Mouse (Mus musculus): Measurements from ENCODE around the gene Mst1r. TPM values are rescaled to one million over a fixed set of nuclear protein-coding genes. Genes with fewer than 3 reads are reported as not detected.

The Mst1r gene
- polyA plus RNA-seq, 2 experiments: 0.37 to 1.2 TPM

DNA sequence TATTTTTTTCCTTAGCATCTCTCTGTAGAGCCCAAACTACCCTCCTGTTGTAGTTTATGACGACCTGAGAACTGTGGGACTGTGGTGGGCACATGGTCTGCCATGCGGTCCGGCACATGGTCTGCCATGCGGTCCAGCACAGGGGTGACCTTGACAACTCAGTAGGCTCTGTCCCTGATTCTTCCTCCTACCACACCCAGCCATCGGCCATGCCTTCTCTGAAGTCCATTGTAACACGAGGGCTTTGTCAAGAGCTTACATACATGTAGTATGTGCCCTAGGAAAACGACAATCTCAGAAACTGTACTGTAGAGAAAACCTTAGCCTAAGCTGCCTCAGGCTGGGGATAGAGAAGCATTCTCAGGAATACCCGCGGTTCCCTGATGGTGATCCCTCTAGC, 58.0 kb downstream of the Mst1r start:
- Histone ChIP-seq H3K27ac (no peak overlapping the region), H3K9me3 (ENCODE audit: control insufficient read depth, low read length) (no peaks in the 10 kb centered on the region), H3K36me3 (replicated peaks; ENCODE audit: control insufficient read depth, insufficient read depth, low read depth) (peaks cover 27% of the 10 kb centered on the region), H3K4me3 (ENCODE audit: insufficient read depth in 1 of 2, low read depth in 2 of 2, low read length in 2 of 2) (no peak overlapping the region), H3K9ac (replicated peaks) (no peak overlapping the region), H3K4me2 (ENCODE audit: low read depth) (no peak overlapping the region), H3K27me3 (ENCODE audit: control insufficient read depth, insufficient read depth, low read length) (no peaks in the 10 kb centered on the region), H3K4me1 (replicated peaks; ENCODE audit: control insufficient read depth in 2 of 2, insufficient read depth in 2 of 2, low read length in 1 of 2) (peaks cover 0 to 4% of the 10 kb centered on the region in 2 experiments; a peak in 2 of 4 replicates)
- TF ChIP-seq CTCF (IDR thresholded peaks at IDR 0.05; ENCODE audit: low read depth) (no peak), EP300 (IDR thresholded peaks at IDR 0.05; ENCODE audit: low read depth) (no peak)
- no peak for DNase-seq (ENCODE audit: low read depth in 3 of 3, low spot score in 3 of 3)
- ATAC-seq (ENCODE audit: insufficient read depth): no peak
- WGBS (ENCODE audit: insufficient replicate concordance): 84% methylated on average over 9 of the region's 9 CpGs

DNA sequence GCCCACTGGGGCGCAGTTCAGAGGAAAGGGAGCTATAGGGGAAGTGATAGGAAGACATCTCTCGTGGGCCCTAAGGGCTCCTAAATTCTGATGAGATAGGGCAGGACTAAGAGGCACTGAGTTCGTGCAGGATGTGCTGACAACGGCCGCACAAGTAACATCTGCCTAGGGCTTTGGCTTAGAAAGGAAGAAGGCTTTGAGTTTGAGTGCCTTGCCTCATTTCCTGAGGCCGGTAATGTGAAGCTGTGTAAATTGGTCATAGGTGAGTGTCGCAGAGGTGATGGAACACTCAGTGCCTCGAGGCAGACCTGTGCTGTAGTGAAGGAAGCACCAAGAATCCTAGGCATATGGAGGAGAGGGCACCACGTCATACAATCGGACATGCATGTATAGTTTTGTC, 60.0 kb downstream of the Mst1r start:
- H3K27me3 ChIP-seq (ENCODE audit: control insufficient read depth, insufficient read depth, low read length): no peaks in the 10 kb centered on the region
- no peak overlapping the region for H3K4me2 ChIP-seq (ENCODE audit: low read depth)
- ATAC-seq (ENCODE audit: insufficient read depth) (no peak), DNase-seq (ENCODE audit: low read depth in 3 of 3, low spot score in 3 of 3) (no peak)
- peaks cover 22% of the 10 kb centered on the region for H3K36me3 ChIP-seq (replicated peaks; ENCODE audit: control insufficient read depth, insufficient read depth, low read depth)
- WGBS (ENCODE audit: insufficient replicate concordance): 56% methylated on average over 10 of the region's 10 CpGs
- TF ChIP-seq EP300 (IDR thresholded peaks at IDR 0.05; ENCODE audit: low read depth) (no peak), CTCF (IDR thresholded peaks at IDR 0.05; ENCODE audit: low read depth) (no peak)
- H3K9me3 ChIP-seq (ENCODE audit: control insufficient read depth, low read length): no peaks in the 10 kb centered on the region
- H3K4me3 ChIP-seq (ENCODE audit: insufficient read depth in 1 of 2, low read depth in 2 of 2, low read length in 2 of 2): no peak overlapping the region
- H3K4me1 ChIP-seq (replicated peaks; ENCODE audit: control insufficient read depth in 2 of 2, insufficient read depth in 2 of 2, low read length in 1 of 2): peaks cover 13 to 19% of the 10 kb centered on the region in 2 experiments
- no peak overlapping the region for H3K27ac ChIP-seq
- H3K9ac ChIP-seq (replicated peaks): no peak overlapping the region

DNA sequence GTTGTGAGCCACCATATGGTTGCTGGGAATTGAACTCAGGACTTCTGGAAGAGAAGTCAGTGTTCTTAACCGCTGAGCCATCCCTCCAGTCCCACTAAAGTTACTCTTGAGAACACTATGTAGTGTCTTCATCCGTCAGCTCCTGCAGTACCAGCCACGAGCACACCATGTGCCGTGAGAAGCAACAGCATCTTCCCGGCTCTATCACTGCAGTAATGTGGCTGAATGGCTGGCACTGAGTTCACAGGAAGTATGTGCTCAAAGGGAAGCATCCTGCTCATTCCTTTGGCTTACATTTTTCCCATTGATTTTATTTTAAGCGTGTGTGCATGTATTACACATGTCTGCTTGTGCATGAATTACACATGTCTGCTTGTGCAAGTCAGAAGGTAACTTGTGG, 60.8 kb downstream of the Mst1r start:
- TF ChIP-seq CTCF (IDR thresholded peaks at IDR 0.05; ENCODE audit: low read depth) (no peak), EP300 (IDR thresholded peaks at IDR 0.05; ENCODE audit: low read depth) (no peak)
- Histone ChIP-seq H3K27ac (no peak overlapping the region), H3K9ac (replicated peaks) (no peak overlapping the region), H3K4me2 (ENCODE audit: low read depth) (no peak overlapping the region), H3K36me3 (replicated peaks; ENCODE audit: control insufficient read depth, insufficient read depth, low read depth) (peaks cover 14% of the 10 kb centered on the region), H3K27me3 (ENCODE audit: control insufficient read depth, insufficient read depth, low read length) (no peaks in the 10 kb centered on the region), H3K4me1 (replicated peaks; ENCODE audit: control insufficient read depth in 2 of 2, insufficient read depth in 2 of 2, low read length in 1 of 2) (peaks cover 21 to 27% of the 10 kb centered on the region in 2 experiments), H3K4me3 (ENCODE audit: insufficient read depth in 1 of 2, low read depth in 2 of 2, low read length in 2 of 2) (no peak overlapping the region), H3K9me3 (ENCODE audit: control insufficient read depth, low read length) (no peaks in the 10 kb centered on the region)
- ATAC-seq (ENCODE audit: insufficient read depth) (no peak), DNase-seq (ENCODE audit: low read depth in 3 of 3, low spot score in 3 of 3) (no peak)
- WGBS (ENCODE audit: insufficient replicate concordance): 81% methylated on average over 6 of the region's 6 CpGs

DNA sequence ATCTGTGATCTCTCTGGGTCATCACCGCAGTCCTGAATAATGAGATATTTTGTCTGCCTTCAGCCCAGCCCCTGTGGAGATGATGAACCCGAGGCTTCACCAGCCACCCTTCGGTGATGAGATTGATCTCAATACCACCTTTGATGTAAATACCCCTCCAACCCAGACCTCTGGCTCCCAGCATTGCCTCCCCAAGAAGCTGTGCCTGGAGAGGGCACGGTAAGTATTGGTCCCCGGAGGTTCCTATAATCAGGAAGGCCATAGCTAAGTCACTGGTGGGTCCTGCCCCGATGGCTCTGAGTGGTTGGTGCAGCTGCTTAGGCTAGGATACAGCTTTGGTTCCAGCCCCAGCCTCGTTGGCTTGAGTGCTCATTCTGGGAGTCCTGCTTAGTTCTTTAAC, 61.9 kb downstream of the Mst1r start:
- DNase-seq (ENCODE audit: low read depth in 3 of 3, low spot score in 3 of 3): no peak
- H3K9ac ChIP-seq (replicated peaks): no peak overlapping the region
- no peak for TF ChIP-seq CTCF (IDR thresholded peaks at IDR 0.05; ENCODE audit: low read depth)
- no peak for TF ChIP-seq EP300 (IDR thresholded peaks at IDR 0.05; ENCODE audit: low read depth)
- no peak for ATAC-seq (ENCODE audit: insufficient read depth)
- H3K4me1 ChIP-seq (replicated peaks; ENCODE audit: control insufficient read depth in 2 of 2, insufficient read depth in 2 of 2, low read length in 1 of 2): peaks cover 31 to 38% of the 10 kb centered on the region in 2 experiments
- peaks cover 14% of the 10 kb centered on the region for H3K36me3 ChIP-seq (replicated peaks; ENCODE audit: control insufficient read depth, insufficient read depth, low read depth)
- no peak overlapping the region for H3K4me2 ChIP-seq (ENCODE audit: low read depth)
- 79% methylated on average over 7 of the region's 7 CpGs for WGBS (ENCODE audit: insufficient replicate concordance)
- no peaks in the 10 kb centered on the region for H3K27me3 ChIP-seq (ENCODE audit: control insufficient read depth, insufficient read depth, low read length)
- H3K4me3 ChIP-seq (ENCODE audit: insufficient read depth in 1 of 2, low read depth in 2 of 2, low read length in 2 of 2): no peak overlapping the region
- H3K9me3 ChIP-seq (ENCODE audit: control insufficient read depth, low read length): no peaks in the 10 kb centered on the region
- no peak overlapping the region for H3K27ac ChIP-seq

Other genes with a start within 250 kb of the Mst1r start
- gene Slc38a3, start 237.3 kb upstream of the Mst1r start, polyA plus RNA-seq (2012; rRNA removed): 23.5 and 25.0 TPM in 2 replicates
- gene Slc38a3, start 237.3 kb upstream of the Mst1r start, polyA plus RNA-seq (2014; fragmentation: Nextera tagmentation; extraction: Ambion mirVana): 15.7 and 19.7 TPM in 2 replicates
- gene Gnat1, start 227.2 kb upstream of the Mst1r start, polyA plus RNA-seq (2012; rRNA removed): not detected in 2 replicates
- gene Gnat1, start 227.2 kb upstream of the Mst1r start, polyA plus RNA-seq (2014; fragmentation: Nextera tagmentation; extraction: Ambion mirVana): 0.62 and 0.76 TPM in 2 replicates
- gene Sema3f, start 196.4 kb upstream of the Mst1r start, polyA plus RNA-seq (2012; rRNA removed): 3.1 and 3.5 TPM in 2 replicates
- gene Sema3f, start 196.4 kb upstream of the Mst1r start, polyA plus RNA-seq (2014; fragmentation: Nextera tagmentation; extraction: Ambion mirVana): 0.69 and 1.1 TPM in 2 replicates
- 23.7 and 35.2 TPM in 2 replicates for gene Rbm5, start 135.9 kb upstream of the Mst1r start, polyA plus RNA-seq (2012; rRNA removed)
- 40.8 and 45.1 TPM in 2 replicates for gene Rbm5, start 135.9 kb upstream of the Mst1r start, polyA plus RNA-seq (2014; fragmentation: Nextera tagmentation; extraction: Ambion mirVana)
- 14.2 and 18.9 TPM in 2 replicates for gene Rbm6, start 33.6 kb upstream of the Mst1r start, polyA plus RNA-seq (2012; rRNA removed)
- gene Rbm6, start 33.6 kb upstream of the Mst1r start, polyA plus RNA-seq (2014; fragmentation: Nextera tagmentation; extraction: Ambion mirVana): 19.4 and 20.9 TPM in 2 replicates
- 4.0 and 4.5 TPM in 2 replicates for gene Mon1a, start 18.7 kb upstream of the Mst1r start, polyA plus RNA-seq (2012; rRNA removed)
- gene Mon1a, start 18.7 kb upstream of the Mst1r start, polyA plus RNA-seq (2014; fragmentation: Nextera tagmentation; extraction: Ambion mirVana): 3.8 and 4.5 TPM in 2 replicates
- not detected in 2 replicates for gene Actl11, start 21.6 kb downstream of the Mst1r start, polyA plus RNA-seq (2012; rRNA removed)
- gene Actl11, start 21.6 kb downstream of the Mst1r start, polyA plus RNA-seq (2014; fragmentation: Nextera tagmentation; extraction: Ambion mirVana): not detected in 2 replicates
- gene Camkv, start 28.8 kb downstream of the Mst1r start, polyA plus RNA-seq (2012; rRNA removed): 0.10 and 0.18 TPM in 2 replicates
- gene Camkv, start 28.8 kb downstream of the Mst1r start, polyA plus RNA-seq (2014; fragmentation: Nextera tagmentation; extraction: Ambion mirVana): not detected in 2 replicates
- 5.3 and 7.4 TPM in 2 replicates for gene Traip, start 43.3 kb downstream of the Mst1r start, polyA plus RNA-seq (2012; rRNA removed)
- gene Traip, start 43.3 kb downstream of the Mst1r start, polyA plus RNA-seq (2014; fragmentation: Nextera tagmentation; extraction: Ambion mirVana): 13.3 and 18.1 TPM in 2 replicates
- 69.4 and 83.3 TPM in 2 replicates for gene Uba7, start 68.6 kb downstream of the Mst1r start, polyA plus RNA-seq (2012; rRNA removed)
- 49.1 and 54.2 TPM in 2 replicates for gene Uba7, start 68.6 kb downstream of the Mst1r start, polyA plus RNA-seq (2014; fragmentation: Nextera tagmentation; extraction: Ambion mirVana)
- gene Gm20661, start 76.2 kb downstream of the Mst1r start, polyA plus RNA-seq (2012; rRNA removed): 0.53 and 0.64 TPM in 2 replicates
- gene Gm20661, start 76.2 kb downstream of the Mst1r start, polyA plus RNA-seq (2014; fragmentation: Nextera tagmentation; extraction: Ambion mirVana): 0.06 and 0.34 TPM in 2 replicates
- 23.8 and 33.0 TPM in 2 replicates for gene Inka1, start 79.0 kb downstream of the Mst1r start, polyA plus RNA-seq (2012; rRNA removed)
- gene Inka1, start 79.0 kb downstream of the Mst1r start, polyA plus RNA-seq (2014; fragmentation: Nextera tagmentation; extraction: Ambion mirVana): 51.6 and 57.3 TPM in 2 replicates
- gene Cdhr4, start 85.6 kb downstream of the Mst1r start, polyA plus RNA-seq (2012; rRNA removed): 2.7 and 3.5 TPM in 2 replicates
- 0.38 and 1.1 TPM in 2 replicates for gene Cdhr4, start 85.6 kb downstream of the Mst1r start, polyA plus RNA-seq (2014; fragmentation: Nextera tagmentation; extraction: Ambion mirVana)
- gene Gm20662, start 89.5 kb downstream of the Mst1r start, polyA plus RNA-seq (2012; rRNA removed): 0.47 and 0.95 TPM in 2 replicates
- gene Gm20662, start 89.5 kb downstream of the Mst1r start, polyA plus RNA-seq (2014; fragmentation: Nextera tagmentation; extraction: Ambion mirVana): not detected in 2 replicates
- 24.9 and 30.9 TPM in 2 replicates for gene Ip6k1, start 95.6 kb downstream of the Mst1r start, polyA plus RNA-seq (2012; rRNA removed)
- 13.3 and 14.7 TPM in 2 replicates for gene Ip6k1, start 95.6 kb downstream of the Mst1r start, polyA plus RNA-seq (2014; fragmentation: Nextera tagmentation; extraction: Ambion mirVana)
- gene Gmppb, start 142.4 kb downstream of the Mst1r start, polyA plus RNA-seq (2012; rRNA removed): 6.7 and 12.9 TPM in 2 replicates
- 14.3 and 15.5 TPM in 2 replicates for gene Gmppb, start 142.4 kb downstream of the Mst1r start, polyA plus RNA-seq (2014; fragmentation: Nextera tagmentation; extraction: Ambion mirVana)
- 0.51 and 0.75 TPM in 2 replicates for gene Amigo3, start 146.3 kb downstream of the Mst1r start, polyA plus RNA-seq (2012; rRNA removed)
- 0.89 and 1.4 TPM in 2 replicates for gene Amigo3, start 146.3 kb downstream of the Mst1r start, polyA plus RNA-seq (2014; fragmentation: Nextera tagmentation; extraction: Ambion mirVana)
- 21.0 and 21.3 TPM in 2 replicates for gene Mst1, start 173.6 kb downstream of the Mst1r start, polyA plus RNA-seq (2012; rRNA removed)
- 24.1 and 29.7 TPM in 2 replicates for gene Mst1, start 173.6 kb downstream of the Mst1r start, polyA plus RNA-seq (2014; fragmentation: Nextera tagmentation; extraction: Ambion mirVana)
- 139 and 146 TPM in 2 replicates for gene Rnf123, start 176.5 kb downstream of the Mst1r start, polyA plus RNA-seq (2012; rRNA removed)
- 88.2 and 102 TPM in 2 replicates for gene Rnf123, start 176.5 kb downstream of the Mst1r start, polyA plus RNA-seq (2014; fragmentation: Nextera tagmentation; extraction: Ambion mirVana)
- 126 and 150 TPM in 2 replicates for gene Apeh, start 187.7 kb downstream of the Mst1r start, polyA plus RNA-seq (2012; rRNA removed)
- gene Apeh, start 187.7 kb downstream of the Mst1r start, polyA plus RNA-seq (2014; fragmentation: Nextera tagmentation; extraction: Ambion mirVana): 153 and 172 TPM in 2 replicates